ENCODE assay signal across 22 mouse cellular contexts in genomic region chr13:76633707-76634106, GRCm38 (mm10).
DNase-seq lines count a peak whose midpoint lies in the region; ATAC-seq and TF ChIP-seq lines count a peak whose summit lies in the region.
"Had no signal": no experiment of that assay in that cellular context is flagged by ENCODE, and none has a peak within 500 bp of the region (broad histone marks: within the 10 kb centered on the region; RNA-seq: fewer than 3 reads in every experiment).

No protein-coding gene starts in this region.

- H3K4me2 ChIP-seq in lung, postnatal 0 days (replicated peaks; ENCODE audit: low read depth, low read length) = no peak overlapping the region
- H3K4me2 ChIP-seq: embryonic facial prominence, embryonic 12.5 days; forebrain, embryonic 13.5 days; heart, embryonic 12.5 days; hindbrain, embryonic 14.5 days; limb, embryonic 12.5 days; liver, embryonic 12.5 days; lung, embryonic 14.5 days; neural tube, embryonic 12.5 days had no signal

- no peaks in the 10 kb centered on the region for H3K27me3 ChIP-seq in lung, postnatal 0 days (replicated peaks; ENCODE audit: insufficient read depth, low read length)
- H3K27me3 ChIP-seq in C2C12 (ENCODE audit: control insufficient read depth, insufficient read depth, insufficient read length) = no peaks in the 10 kb centered on the region
- H3K27me3 ChIP-seq: embryonic facial prominence, embryonic 12.5 days; forebrain, embryonic 13.5 days; heart, embryonic 12.5 days; limb, embryonic 12.5 days; liver, embryonic 12.5 days; neural tube, embryonic 12.5 days had no signal

- TF ChIP-seq EP300 in lung, postnatal 0 days (IDR thresholded peaks at IDR 0.05) = no peak

- WGBS in lung, postnatal 0 days = 75% methylated on average over 1 of the region's 1 CpGs

- no peaks in the 10 kb centered on the region for H3K79me2 ChIP-seq in C2C12 (ENCODE audit: control insufficient read depth, insufficient read depth)

- no peak overlapping the region for H3K9ac ChIP-seq in lung, postnatal 0 days (replicated peaks; ENCODE audit: low read depth)
- H3K9ac ChIP-seq: embryonic facial prominence, embryonic 12.5 days; forebrain, embryonic 13.5 days; heart, embryonic 12.5 days; hindbrain, embryonic 14.5 days; limb, embryonic 12.5 days; liver, embryonic 12.5 days; lung, embryonic 14.5 days; neural tube, embryonic 12.5 days had no signal

- H3K79me3 ChIP-seq in C2C12 (ENCODE audit: low read depth) = no peaks in the 10 kb centered on the region

- no peak overlapping the region for H3K27ac ChIP-seq in lung, postnatal 0 days (ENCODE audit: low read length)
- H3K27ac ChIP-seq: embryonic facial prominence, embryonic 12.5 days; forebrain, embryonic 13.5 days; hindbrain, embryonic 14.5 days; limb, embryonic 12.5 days; liver, embryonic 12.5 days; neural tube, embryonic 12.5 days had no signal

- TF ChIP-seq CTCF in lung, postnatal 0 days (IDR thresholded peaks at IDR 0.05) = no peak
- TF ChIP-seq CTCF in C2C12 (IDR thresholded peaks at IDR 0.05; ENCODE audit: control insufficient read depth, insufficient read depth, insufficient read length) = no peak

- ATAC-seq in lung, postnatal 0 days = no peak
- ATAC-seq in monocyte, adult 5-6 weeks (replicated peaks; ENCODE audit: insufficient number of reproducible peaks, low FRiP score, low TSS enrichment, poor library complexity, severe bottlenecking) = 0 out of 2 replicates have a peak, but pooled peaks have one; percentile 70
- ATAC-seq: forebrain, embryonic 13.5 days; liver, embryonic 12.5 days had no signal

- no peaks in the 10 kb centered on the region for H3K36me3 ChIP-seq in lung, postnatal 0 days (ENCODE audit: insufficient read depth, low read length)
- no peaks in the 10 kb centered on the region for H3K36me3 ChIP-seq in C2C12 (ENCODE audit: control insufficient read depth, insufficient read depth)
- H3K36me3 ChIP-seq: embryonic facial prominence, embryonic 12.5 days; heart, embryonic 12.5 days; limb, embryonic 12.5 days; liver, embryonic 12.5 days; neural tube, embryonic 12.5 days had no signal

- no peak overlapping the region for H3K4me3 ChIP-seq in lung, postnatal 0 days (ENCODE audit: low read depth, low read length)
- no peak overlapping the region for H3K4me3 ChIP-seq in C2C12 (ENCODE audit: insufficient read depth, poor library complexity, severe bottlenecking)
- H3K4me3 ChIP-seq: embryonic facial prominence, embryonic 12.5 days; erythroblast, embryonic 14.5 days; forebrain, embryonic 13.5 days; heart, embryonic 12.5 days; limb, embryonic 12.5 days; liver, embryonic 12.5 days; neural tube, embryonic 12.5 days had no signal

- peak; percentile 12 for DNase-seq in lung, postnatal 0 days (ENCODE audit: low spot score)
- no peak for DNase-seq in lung, adult 18-20 months
- peak; percentile 66 for DNase-seq in brain, adult 2 months (ENCODE audit: low read depth, low spot score)
- DNase-seq in cerebellum, postnatal 25 days = no peak
- no peak for DNase-seq in urinary bladder, postnatal 4 days (ENCODE audit: low spot score in 2 of 2)
- DNase-seq: adrenal gland, postnatal 36 days; cerebellum, adult 2 months; gastrocnemius, postnatal 36 days; heart, postnatal 14 days; kidney, adult 9 months; kidney, postnatal 36 days; lung, embryonic 14.5 days had no signal

- no peaks in the 10 kb centered on the region for H3K9me3 ChIP-seq in lung, postnatal 0 days (ENCODE audit: low read length)
- H3K9me3 ChIP-seq: embryonic facial prominence, embryonic 12.5 days; forebrain, embryonic 13.5 days; heart, embryonic 12.5 days; limb, embryonic 12.5 days; liver, embryonic 12.5 days; neural tube, embryonic 12.5 days had no signal

- no peak overlapping the region for H3ac ChIP-seq in C2C12 (ENCODE audit: control insufficient read depth, insufficient read length, low read depth)

- no peaks in the 10 kb centered on the region for H3K4me1 ChIP-seq in lung, postnatal 0 days (ENCODE audit: insufficient read depth, low read depth, low read length)
- H3K4me1 ChIP-seq: embryonic facial prominence, embryonic 12.5 days; forebrain, embryonic 13.5 days; heart, embryonic 12.5 days; limb, embryonic 12.5 days; liver, embryonic 12.5 days; neural tube, embryonic 12.5 days had no signal

TF ChIP-seq in C2C12, 6 proteins besides CTCF, POLR2A, EP300 and RAD21:
- TF ChIP-seq MYOD1 (IDR thresholded peaks at IDR 0.05; ENCODE audit: control insufficient read depth, insufficient read length, low read depth) (peak; percentile 33), FOSL1 (IDR thresholded peaks at IDR 0.05; ENCODE audit: insufficient read depth, low read length, poor library complexity, severe bottlenecking) (no peak), MYOG (IDR thresholded peaks at IDR 0.05; ENCODE audit: control insufficient read depth, extremely low read depth, insufficient read length) (no peak), MAX (IDR thresholded peaks at IDR 0.05) (no peak)

Comparison
In these comparisons a context has a peak if more than half of its experiments do, and no peak if none do; other contexts are left out.
1. DNase-seq: peak in lung, postnatal 0 days (single experiment) and brain, adult 2 months (single experiment); none in lung, adult 18-20 months (0 of 2), cerebellum, postnatal 25 days (0 of 2) and urinary bladder, postnatal 4 days (0 of 2).